Mouse (Mus musculus): ENCODE data around the gene Taf9. TPM values are rescaled to one million over a fixed set of nuclear protein-coding genes. Genes with fewer than 3 reads are reported as not detected.

Taf9 gene
- 13.8 and 16.0 TPM in 2 replicates for polyA plus RNA-seq (2012; rRNA removed)

DNA sequence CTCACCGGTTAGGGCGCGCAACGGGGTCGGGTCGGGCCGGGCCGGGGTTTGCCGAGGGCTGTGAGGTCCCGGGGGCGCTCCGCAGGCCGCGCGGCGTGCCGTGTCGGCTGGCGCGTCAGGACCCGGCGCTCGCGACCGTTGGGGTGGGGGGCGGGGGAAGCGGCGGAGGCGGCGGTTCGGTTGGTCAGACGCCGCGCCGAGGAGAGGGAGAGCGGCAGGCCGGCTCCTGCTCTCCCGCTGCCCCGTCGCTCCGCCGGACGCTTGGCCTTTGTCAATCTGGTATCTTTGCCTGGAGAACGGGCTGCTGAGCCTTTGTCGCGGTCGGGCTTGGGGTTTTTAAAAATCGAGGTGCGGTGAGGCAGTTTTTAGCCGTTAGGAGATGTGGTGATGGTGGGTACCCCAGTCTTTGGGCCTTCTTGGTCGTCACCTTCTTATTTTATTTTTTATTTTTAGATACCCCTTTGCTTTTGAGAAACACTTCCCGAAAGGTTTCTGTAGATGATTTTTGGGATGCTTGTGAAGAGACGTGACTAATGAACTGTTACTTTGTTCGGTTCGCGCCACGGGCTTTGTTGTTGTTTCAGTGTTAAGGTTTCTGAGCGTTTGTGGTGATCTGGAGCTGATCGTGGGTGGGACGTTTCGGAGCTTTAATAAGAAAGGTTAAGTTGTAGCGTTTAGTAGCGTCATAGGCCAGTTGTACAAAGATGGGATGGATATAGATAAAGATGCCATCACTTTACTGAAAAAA is at the start of gene Taf9:
Gene Taf9, plus strand, starts transcription at position 141 of the 748 bp plus-strand sequence.
- WGBS: 1% methylated on average over 58 of the region's 63 CpGs
- H3K27ac ChIP-seq (ENCODE audit: insufficient read depth, low read length): peak within 1 kb of the TSS; percentile 99
- H3K4me3 ChIP-seq (replicated peaks; ENCODE audit: insufficient read depth, low read depth, low read length): peak within 1 kb of the TSS; percentile 96
- no peak for DNase-seq
- no peaks in the 10 kb centered on the region for H3K4me1 ChIP-seq (ENCODE audit: control insufficient read depth, insufficient read depth, low read length)
- H3K27me3 ChIP-seq (ENCODE audit: control insufficient read depth, insufficient read depth, low read length): no peaks in the 10 kb centered on the region
- peak; percentile 48; the same call in 1 of the 2 replicates for TF ChIP-seq POLR2A (IDR thresholded peaks at IDR 0.05; ENCODE audit: borderline replicate concordance, insufficient read depth, low read length)
- no peak for TF ChIP-seq CTCF (IDR thresholded peaks at IDR 0.05; ENCODE audit: borderline replicate concordance, insufficient read depth, low read depth, low read length)

DNA sequence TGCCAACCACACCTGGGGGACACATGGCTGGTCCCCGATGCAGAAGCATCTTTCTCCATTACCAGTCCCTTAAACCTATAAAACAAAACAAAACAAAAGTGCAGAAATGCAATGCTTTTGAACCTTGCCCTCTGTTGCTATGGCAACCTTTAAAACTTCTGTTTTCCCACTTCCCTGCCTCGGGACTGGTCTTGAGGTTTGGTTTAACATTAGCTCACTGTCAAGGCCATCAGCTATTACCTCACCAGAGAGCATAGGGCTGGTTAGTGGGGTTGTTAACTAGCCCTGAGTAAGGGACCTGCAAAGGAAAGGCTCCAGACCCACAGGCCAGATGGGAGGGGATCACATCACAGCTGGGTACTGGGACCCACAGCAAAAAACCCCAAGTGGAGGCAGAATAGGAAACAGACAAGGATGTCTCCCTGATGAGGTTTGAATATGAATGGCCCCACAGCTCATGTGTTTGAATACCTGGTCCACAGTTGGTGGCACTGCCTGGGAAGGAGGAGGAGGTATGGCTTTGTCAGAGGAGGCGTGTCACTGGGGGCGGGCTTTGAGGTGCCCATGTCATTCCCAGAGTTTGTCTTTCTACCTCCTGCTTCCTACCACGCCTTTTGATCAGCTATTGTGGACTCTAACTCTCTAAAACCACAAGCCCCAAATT is 49.0 kb upstream of the Taf9 start:
- Histone ChIP-seq H3K4me1 (ENCODE audit: control insufficient read depth, insufficient read depth, low read length) (no peaks in the 10 kb centered on the region), H3K27me3 (ENCODE audit: control insufficient read depth, insufficient read depth, low read length) (no peaks in the 10 kb centered on the region), H3K4me3 (replicated peaks; ENCODE audit: insufficient read depth, low read depth, low read length) (no peak overlapping the region), H3K27ac (ENCODE audit: insufficient read depth, low read length) (no peak overlapping the region)
- no peak for DNase-seq
- WGBS: 67% methylated on average over 5 of the region's 5 CpGs
- TF ChIP-seq POLR2A (IDR thresholded peaks at IDR 0.05; ENCODE audit: borderline replicate concordance, insufficient read depth, low read length) (no peak), CTCF (IDR thresholded peaks at IDR 0.05; ENCODE audit: borderline replicate concordance, insufficient read depth, low read depth, low read length) (no peak)

DNA sequence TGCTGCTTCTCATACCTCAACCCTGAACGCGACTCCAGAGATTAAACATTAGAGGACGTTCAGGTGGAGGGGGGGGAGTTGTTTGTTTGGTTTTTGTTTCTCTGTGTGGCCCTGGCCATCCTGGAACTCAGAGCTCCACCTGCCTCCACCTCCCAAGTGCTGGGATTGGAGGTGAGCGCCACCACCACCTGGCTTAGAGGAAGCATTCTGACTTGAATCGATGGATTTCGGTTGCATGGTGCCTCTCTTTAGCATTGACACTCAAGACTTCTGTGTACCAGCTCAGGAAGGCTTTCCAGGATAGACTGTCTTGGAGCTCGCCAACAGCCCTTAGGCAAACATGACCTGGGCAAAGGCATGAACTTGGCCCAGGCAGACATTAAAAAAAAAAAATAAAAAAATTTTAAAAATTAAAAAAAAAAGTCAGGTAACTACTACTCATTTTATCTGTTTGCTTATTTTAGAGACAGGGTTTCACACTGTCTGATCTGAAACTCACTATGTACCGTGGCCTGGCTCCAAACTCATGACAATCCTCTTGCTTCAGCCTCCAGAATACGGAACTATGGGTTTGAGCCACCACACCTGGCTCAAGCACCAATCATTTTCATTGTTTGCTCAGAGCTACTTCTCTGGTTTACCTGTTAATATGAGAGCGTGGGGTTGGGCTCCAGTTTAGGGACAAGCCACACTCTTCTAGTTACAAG is 48.2 kb upstream of the Taf9 start:
- H3K27ac ChIP-seq (ENCODE audit: insufficient read depth, low read length): no peak overlapping the region
- DNase-seq: no peak
- H3K4me1 ChIP-seq (ENCODE audit: control insufficient read depth, insufficient read depth, low read length): no peaks in the 10 kb centered on the region
- H3K4me3 ChIP-seq (replicated peaks; ENCODE audit: insufficient read depth, low read depth, low read length): no peak overlapping the region
- TF ChIP-seq CTCF (IDR thresholded peaks at IDR 0.05; ENCODE audit: borderline replicate concordance, insufficient read depth, low read depth, low read length) (no peak), POLR2A (IDR thresholded peaks at IDR 0.05; ENCODE audit: borderline replicate concordance, insufficient read depth, low read length) (no peak)
- no peaks in the 10 kb centered on the region for H3K27me3 ChIP-seq (ENCODE audit: control insufficient read depth, insufficient read depth, low read length)
- WGBS: 82% methylated on average over 10 of the region's 10 CpGs

DNA sequence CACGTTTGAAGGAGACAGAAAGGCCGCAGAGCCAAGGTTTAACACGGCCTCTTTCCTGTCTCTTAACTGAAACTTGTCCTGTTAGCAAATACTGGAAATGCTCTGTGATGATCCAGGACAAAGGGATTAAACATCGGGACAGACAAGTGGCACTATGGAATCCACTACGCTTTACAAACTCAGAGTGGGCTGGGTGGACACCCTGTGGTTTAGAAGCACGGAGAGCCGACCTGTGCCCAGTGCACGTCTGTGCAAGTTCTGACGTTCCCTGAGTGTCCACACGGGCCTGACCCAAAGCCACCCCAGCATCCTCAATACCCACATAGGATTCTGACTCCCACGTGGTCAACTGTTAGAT is 47.7 kb upstream of the Taf9 start:
- 86% methylated on average over 11 of the region's 11 CpGs for WGBS
- Histone ChIP-seq H3K4me1 (ENCODE audit: control insufficient read depth, insufficient read depth, low read length) (no peaks in the 10 kb centered on the region), H3K4me3 (replicated peaks; ENCODE audit: insufficient read depth, low read depth, low read length) (no peak overlapping the region), H3K27me3 (ENCODE audit: control insufficient read depth, insufficient read depth, low read length) (no peaks in the 10 kb centered on the region), H3K27ac (ENCODE audit: insufficient read depth, low read length) (no peak overlapping the region)
- no peak for TF ChIP-seq CTCF (IDR thresholded peaks at IDR 0.05; ENCODE audit: borderline replicate concordance, insufficient read depth, low read depth, low read length)
- no peak for TF ChIP-seq POLR2A (IDR thresholded peaks at IDR 0.05; ENCODE audit: borderline replicate concordance, insufficient read depth, low read length)
- no peak for DNase-seq

GRCm38 (mm10) chr13:100605845-100606244 is 45.5 kb upstream of the Taf9 start:
- Histone ChIP-seq H3K4me3 (replicated peaks; ENCODE audit: insufficient read depth, low read depth, low read length) (no peak overlapping the region), H3K27ac (ENCODE audit: insufficient read depth, low read length) (no peak overlapping the region), H3K4me1 (ENCODE audit: control insufficient read depth, insufficient read depth, low read length) (no peaks in the 10 kb centered on the region), H3K27me3 (ENCODE audit: control insufficient read depth, insufficient read depth, low read length) (no peaks in the 10 kb centered on the region)
- no peak for TF ChIP-seq CTCF (IDR thresholded peaks at IDR 0.05; ENCODE audit: borderline replicate concordance, insufficient read depth, low read depth, low read length)
- no peak for TF ChIP-seq POLR2A (IDR thresholded peaks at IDR 0.05; ENCODE audit: borderline replicate concordance, insufficient read depth, low read length)
- DNase-seq: no peak
- 55% methylated on average over 1 of the region's 1 CpGs for WGBS

- Histone ChIP-seq H3K27me3 (ENCODE audit: control insufficient read depth, insufficient read depth, low read length) (no peaks in the 10 kb centered on the region), H3K4me3 (replicated peaks; ENCODE audit: insufficient read depth, low read depth, low read length) (no peak overlapping the region), H3K4me1 (ENCODE audit: control insufficient read depth, insufficient read depth, low read length) (peaks cover 3% of the 10 kb centered on the region; the same call in 1 of the 2 replicates), H3K27ac (ENCODE audit: insufficient read depth, low read length) (no peak overlapping the region)
- DNase-seq: no peak
- TF ChIP-seq CTCF (IDR thresholded peaks at IDR 0.05; ENCODE audit: borderline replicate concordance, insufficient read depth, low read depth, low read length) (no peak), POLR2A (IDR thresholded peaks at IDR 0.05; ENCODE audit: borderline replicate concordance, insufficient read depth, low read length) (no peak)
- 92% methylated on average over 8 of the region's 8 CpGs for WGBS
Measured at GRCm38 (mm10) chr13:100607756-100608155, 43.6 kb upstream of the Taf9 start.

DNA sequence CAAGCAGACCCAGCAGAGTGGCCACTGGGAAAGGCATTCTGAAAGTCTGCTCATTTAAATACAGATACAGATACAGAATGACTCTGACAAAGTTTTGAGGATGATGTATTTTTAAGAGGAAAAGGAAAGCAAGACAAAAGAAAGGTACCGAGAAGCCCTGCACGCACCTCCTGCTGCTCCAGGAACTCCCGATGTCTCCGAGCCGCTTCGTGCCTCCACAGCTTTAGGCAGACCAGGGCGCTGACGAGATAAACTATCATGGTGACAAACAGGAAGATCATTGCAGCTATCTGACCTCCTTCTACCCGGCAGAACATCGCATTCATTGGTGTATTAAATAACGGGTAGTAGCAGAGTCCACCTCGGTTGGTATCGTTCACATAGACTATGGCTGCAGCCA is 40.1 kb upstream of the Taf9 start:
- H3K4me3 ChIP-seq (replicated peaks; ENCODE audit: insufficient read depth, low read depth, low read length): no peak overlapping the region
- WGBS: 94% methylated on average over 13 of the region's 13 CpGs
- H3K27ac ChIP-seq (ENCODE audit: insufficient read depth, low read length): no peak overlapping the region
- TF ChIP-seq CTCF (IDR thresholded peaks at IDR 0.05; ENCODE audit: borderline replicate concordance, insufficient read depth, low read depth, low read length) (no peak), POLR2A (IDR thresholded peaks at IDR 0.05; ENCODE audit: borderline replicate concordance, insufficient read depth, low read length) (no peak)
- peaks cover 3% of the 10 kb centered on the region; the same call in 1 of the 2 replicates for H3K4me1 ChIP-seq (ENCODE audit: control insufficient read depth, insufficient read depth, low read length)
- no peak for DNase-seq
- H3K27me3 ChIP-seq (ENCODE audit: control insufficient read depth, insufficient read depth, low read length): no peaks in the 10 kb centered on the region
